13 mouse cellular contexts compared by ENCODE assay signal in genomic region chr7:115684142-115684541, GRCm38 (mm10).
"Had no signal": no experiment of that assay in that cellular context is flagged by ENCODE, and none has a peak within 500 bp of the region (broad histone marks: within the 10 kb centered on the region; RNA-seq: fewer than 3 reads in every experiment).

No protein-coding gene starts in this region.

- H3K36me3 ChIP-seq: liver, embryonic 12.5 days; liver, embryonic 15.5 days had no signal

- H3K9ac ChIP-seq: liver, embryonic 12.5 days; liver, embryonic 15.5 days had no signal

- H3K4me3 ChIP-seq: left cerebral cortex, adult 2 months; liver, embryonic 12.5 days; liver, embryonic 15.5 days had no signal

- H3K4me1 ChIP-seq: liver, embryonic 12.5 days; liver, embryonic 15.5 days had no signal

- H3K4me2 ChIP-seq: liver, embryonic 12.5 days; liver, embryonic 15.5 days; midbrain, embryonic 11.5 days had no signal

- DNase-seq: layer of hippocampus, postnatal 36 days; lung, adult 18-20 months; lung, postnatal 14 days; lung, postnatal 4 days; midbrain, embryonic 14.5 days; thymus, adult 18-20 months; thymus, postnatal 36 days had no signal

- H3K27ac ChIP-seq: hindbrain, postnatal 0 days; left cerebral cortex, adult 2 months; liver, embryonic 12.5 days; liver, embryonic 15.5 days had no signal

- ATAC-seq: hindbrain, postnatal 0 days; inflammation-experienced regulatory T-cells, adult 6 months; liver, embryonic 12.5 days had no signal

- H3K27me3 ChIP-seq: liver, embryonic 12.5 days; liver, embryonic 15.5 days had no signal

- H3K9me3 ChIP-seq: liver, embryonic 12.5 days; liver, embryonic 15.5 days had no signal
